Mouse (Mus musculus): ENCODE data around the gene Tinagl1. TPM values are rescaled to one million over a fixed set of nuclear protein-coding genes. Genes with fewer than 3 reads are reported as not detected.
A peak's percentile ranks its signal among the peaks of the same experiment; 100 is the strongest.

The Tinagl1 gene
- total and polyA plus RNA-seq, 3 experiments: 56.4 to 68.6 (median 61.9) TPM

- 90% methylated on average over 13 of the region's 13 CpGs for WGBS
- TF ChIP-seq CTCF (IDR thresholded peaks at IDR 0.05) (no peak), EP300 (IDR thresholded peaks at IDR 0.05; ENCODE audit: insufficient read depth, low read depth, low read length) (no peak), POLR2A (IDR thresholded peaks at IDR 0.05; ENCODE audit: insufficient read depth, low read depth, low read length) (no peak)
- Histone ChIP-seq H3K36me3 (ENCODE audit: control insufficient read depth, insufficient read depth, low read length) (no peaks in the 10 kb centered on the region), H3K79me2 (replicated peaks; ENCODE audit: control insufficient read depth, insufficient read depth, low read length) (no peaks in the 10 kb centered on the region), H3K4me3 (no peak overlapping the region), H3K9ac (ENCODE audit: low read depth, low read length) (no peak overlapping the region), H3K27me3 (ENCODE audit: control insufficient read depth, insufficient read depth, low read length) (no peaks in the 10 kb centered on the region), H3K4me1 (ENCODE audit: control insufficient read depth, insufficient read depth, low read length) (peaks cover 6% of the 10 kb centered on the region; the same call in 1 of the 2 replicates), H3K27ac (no peak overlapping the region)
- intact Hi-C loops (cut with DNase I): no loop called here
- no peak for DNase-seq
Measured at GRCm38 (mm10) chr4:130183023-130183422, 8.1 kb upstream of the Tinagl1 start.

GRCm38 (mm10) chr4:130181886-130182285, 7.0 kb upstream of the Tinagl1 start:
- Histone ChIP-seq H3K79me2 (replicated peaks; ENCODE audit: control insufficient read depth, insufficient read depth, low read length) (no peaks in the 10 kb centered on the region), H3K27ac (no peak overlapping the region), H3K4me1 (ENCODE audit: control insufficient read depth, insufficient read depth, low read length) (peaks cover 16% of the 10 kb centered on the region), H3K4me3 (no peak overlapping the region), H3K9ac (ENCODE audit: low read depth, low read length) (no peak overlapping the region), H3K27me3 (ENCODE audit: control insufficient read depth, insufficient read depth, low read length) (no peaks in the 10 kb centered on the region), H3K36me3 (ENCODE audit: control insufficient read depth, insufficient read depth, low read length) (no peaks in the 10 kb centered on the region)
- TF ChIP-seq EP300 (IDR thresholded peaks at IDR 0.05; ENCODE audit: insufficient read depth, low read depth, low read length) (no peak), CTCF (IDR thresholded peaks at IDR 0.05) (no peak), POLR2A (IDR thresholded peaks at IDR 0.05; ENCODE audit: insufficient read depth, low read depth, low read length) (no peak)
- intact Hi-C loops (cut with DNase I): no loop called here
- WGBS: 13% methylated on average over 4 of the region's 4 CpGs
- peak in 1 of 2 experiments; percentile 48 for DNase-seq

- DNase-seq: no peak
- Histone ChIP-seq H3K36me3 (ENCODE audit: control insufficient read depth, insufficient read depth, low read length) (no peaks in the 10 kb centered on the region), H3K27ac (no peak overlapping the region), H3K4me3 (no peak overlapping the region), H3K79me2 (replicated peaks; ENCODE audit: control insufficient read depth, insufficient read depth, low read length) (no peaks in the 10 kb centered on the region), H3K27me3 (ENCODE audit: control insufficient read depth, insufficient read depth, low read length) (no peaks in the 10 kb centered on the region), H3K9ac (ENCODE audit: low read depth, low read length) (no peak overlapping the region), H3K4me1 (ENCODE audit: control insufficient read depth, insufficient read depth, low read length) (peaks cover 18% of the 10 kb centered on the region)
- WGBS: 80% methylated on average over 7 of the region's 7 CpGs
- intact Hi-C loops (cut with DNase I): no loop called here
- TF ChIP-seq CTCF (IDR thresholded peaks at IDR 0.05) (no peak), POLR2A (IDR thresholded peaks at IDR 0.05; ENCODE audit: insufficient read depth, low read depth, low read length) (no peak), EP300 (IDR thresholded peaks at IDR 0.05; ENCODE audit: insufficient read depth, low read depth, low read length) (no peak)
Measured at GRCm38 (mm10) chr4:130180909-130181602, 6.1 kb upstream of the Tinagl1 start.

GRCm38 (mm10) chr4:130179876-130180275, 5.0 kb upstream of the Tinagl1 start:
- TF ChIP-seq CTCF (IDR thresholded peaks at IDR 0.05) (no peak), EP300 (IDR thresholded peaks at IDR 0.05; ENCODE audit: insufficient read depth, low read depth, low read length) (no peak), POLR2A (IDR thresholded peaks at IDR 0.05; ENCODE audit: insufficient read depth, low read depth, low read length) (no peak)
- DNase-seq: no peak
- H3K9ac ChIP-seq (ENCODE audit: low read depth, low read length): no peak overlapping the region
- intact Hi-C loops (cut with DNase I): no loop called here
- no peaks in the 10 kb centered on the region for H3K79me2 ChIP-seq (replicated peaks; ENCODE audit: control insufficient read depth, insufficient read depth, low read length)
- H3K4me3 ChIP-seq: no peak overlapping the region
- H3K27me3 ChIP-seq (ENCODE audit: control insufficient read depth, insufficient read depth, low read length): no peaks in the 10 kb centered on the region
- 84% methylated on average over 3 of the region's 3 CpGs for WGBS
- H3K36me3 ChIP-seq (ENCODE audit: control insufficient read depth, insufficient read depth, low read length): no peaks in the 10 kb centered on the region
- peaks cover 22% of the 10 kb centered on the region for H3K4me1 ChIP-seq (ENCODE audit: control insufficient read depth, insufficient read depth, low read length)
- H3K27ac ChIP-seq: no peak overlapping the region

- Histone ChIP-seq H3K36me3 (ENCODE audit: control insufficient read depth, insufficient read depth, low read length) (no peaks in the 10 kb centered on the region), H3K4me3 (no peak overlapping the region), H3K27ac (peak overlapping the region; percentile 61), H3K4me1 (ENCODE audit: control insufficient read depth, insufficient read depth, low read length) (peaks cover 22% of the 10 kb centered on the region), H3K27me3 (ENCODE audit: control insufficient read depth, insufficient read depth, low read length) (no peaks in the 10 kb centered on the region), H3K9ac (ENCODE audit: low read depth, low read length) (no peak overlapping the region), H3K79me2 (replicated peaks; ENCODE audit: control insufficient read depth, insufficient read depth, low read length) (no peaks in the 10 kb centered on the region)
- TF ChIP-seq POLR2A (IDR thresholded peaks at IDR 0.05; ENCODE audit: insufficient read depth, low read depth, low read length): no peak
- intact Hi-C loops (cut with DNase I): no loop called here
- DNase-seq: no peak
- 69% methylated on average over 7 of the region's 7 CpGs for WGBS
Measured at GRCm38 (mm10) chr4:130177536-130177935, 2.6 kb upstream of the Tinagl1 start.

GRCm38 (mm10) chr4:130177087-130177486, 2.2 kb upstream of the Tinagl1 start:
- TF ChIP-seq POLR2A (IDR thresholded peaks at IDR 0.05; ENCODE audit: insufficient read depth, low read depth, low read length): no peak
- TF ChIP-seq EP300 (IDR thresholded peaks at IDR 0.05; ENCODE audit: insufficient read depth, low read depth, low read length): no peak
- no peak for TF ChIP-seq CTCF (IDR thresholded peaks at IDR 0.05)
- H3K36me3 ChIP-seq (ENCODE audit: control insufficient read depth, insufficient read depth, low read length): no peaks in the 10 kb centered on the region
- H3K4me1 ChIP-seq (ENCODE audit: control insufficient read depth, insufficient read depth, low read length): peaks cover 20% of the 10 kb centered on the region
- DNase-seq: peak; percentile 62 to 67
- intact Hi-C loops (cut with DNase I): no loop called here
- peak overlapping the region; percentile 61 for H3K27ac ChIP-seq
- no peaks in the 10 kb centered on the region for H3K79me2 ChIP-seq (replicated peaks; ENCODE audit: control insufficient read depth, insufficient read depth, low read length)
- H3K27me3 ChIP-seq (ENCODE audit: control insufficient read depth, insufficient read depth, low read length): no peaks in the 10 kb centered on the region
- H3K9ac ChIP-seq (ENCODE audit: low read depth, low read length): no peak overlapping the region
- WGBS: 31% methylated on average over 4 of the region's 4 CpGs
- no peak overlapping the region for H3K4me3 ChIP-seq
